Mouse (Mus musculus): ENCODE results near the gene 4933402J07Rik. TPM values are rescaled to one million over a fixed set of nuclear protein-coding genes. Genes with fewer than 3 reads are reported as not detected.

4933402J07Rik gene
- polyA plus RNA-seq, 1 experiment: not detected

DNA sequence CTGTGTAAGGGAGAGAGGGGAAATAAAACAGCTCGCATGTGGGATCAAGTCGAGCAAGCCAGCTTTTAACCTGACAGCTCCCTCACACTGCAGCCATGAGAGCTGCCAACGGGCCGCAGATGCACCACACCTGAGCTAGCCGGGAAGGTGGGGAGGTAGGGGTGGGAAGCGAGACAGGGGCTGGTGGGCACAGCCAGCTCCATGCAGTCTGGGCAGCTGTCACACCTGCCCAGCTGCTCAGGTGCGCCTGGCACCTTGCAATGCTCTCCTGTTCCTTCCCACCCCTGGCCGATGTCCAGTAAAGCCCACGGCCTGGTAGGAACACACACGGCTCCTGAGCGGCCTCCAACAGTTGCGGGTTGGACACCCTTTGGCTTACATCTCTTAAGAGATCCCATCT, 57.5 kb downstream of the 4933402J07Rik start:
- Histone ChIP-seq H3K79me2 (ENCODE audit: control insufficient read depth, insufficient read depth) (no peaks in the 10 kb centered on the region), H3K4me3 (no peak overlapping the region), H3K4me2 (ENCODE audit: low read depth) (no peak overlapping the region), H3ac (ENCODE audit: control insufficient read depth, insufficient read length) (no peak overlapping the region), H3K27me3 (ENCODE audit: control insufficient read depth, insufficient read depth, insufficient read length) (peaks cover 17% of the 10 kb centered on the region), H3K36me3 (ENCODE audit: control insufficient read depth, insufficient read depth) (no peaks in the 10 kb centered on the region)
- TF ChIP-seq TCF3 (IDR thresholded peaks at IDR 0.05; ENCODE audit: insufficient read length, low read depth): no peak
- TF ChIP-seq USF1 (IDR thresholded peaks at IDR 0.05; ENCODE audit: low read depth): no peak
- no peak for TF ChIP-seq CEBPB (IDR thresholded peaks at IDR 0.05; ENCODE audit: insufficient read depth, poor library complexity, severe bottlenecking)
- no peak for TF ChIP-seq MYOD1 (IDR thresholded peaks at IDR 0.05; ENCODE audit: control insufficient read depth in 1 of 3, insufficient read length in 2 of 3, low read depth in 2 of 3)
- no peak for TF ChIP-seq MAX (IDR thresholded peaks at IDR 0.05; ENCODE audit: low read depth)
- no peak for TF ChIP-seq POLR2AphosphoS2 (IDR thresholded peaks at IDR 0.05; ENCODE audit: insufficient read length, low read depth)
- TF ChIP-seq MYOG (IDR thresholded peaks at IDR 0.05; ENCODE audit: control insufficient read depth in 1 of 3, insufficient read depth in 1 of 3, insufficient read length in 2 of 3, low read depth in 2 of 3): no peak
- no peak for TF ChIP-seq E2F4 (IDR thresholded peaks at IDR 0.05; ENCODE audit: insufficient read depth)
- TF ChIP-seq TCF12 (IDR thresholded peaks at IDR 0.05; ENCODE audit: insufficient read depth, poor library complexity, severe bottlenecking): no peak
- TF ChIP-seq SRF (IDR thresholded peaks at IDR 0.05; ENCODE audit: control insufficient read depth, insufficient read length, low read depth): no peak
- TF ChIP-seq POLR2A (IDR thresholded peaks at IDR 0.05; ENCODE audit: insufficient read length, low read depth): no peak
- TF ChIP-seq REST (IDR thresholded peaks at IDR 0.05; ENCODE audit: insufficient read depth, insufficient read length): no peak

DNA sequence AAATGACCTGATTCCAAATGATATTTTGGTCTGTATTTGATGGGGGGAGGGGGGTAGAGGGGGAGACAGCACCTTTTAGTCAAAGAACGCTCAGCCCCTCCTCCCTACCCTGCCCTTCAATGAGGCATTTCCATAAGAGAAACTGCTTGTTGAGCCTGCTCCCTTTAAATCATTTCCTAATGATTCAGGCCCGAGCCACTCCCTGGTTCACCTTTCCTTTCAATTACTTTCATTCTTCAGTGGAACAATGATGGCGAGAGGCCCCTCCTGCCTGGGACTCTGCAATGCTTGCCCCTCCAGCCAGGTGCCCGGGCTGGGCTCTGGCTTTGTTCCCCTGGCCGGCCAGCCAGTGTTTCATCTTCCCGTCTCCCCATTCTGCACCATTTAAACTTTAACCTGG, 66.0 kb downstream of the 4933402J07Rik start:
- no peak for TF ChIP-seq USF1 (IDR thresholded peaks at IDR 0.05; ENCODE audit: low read depth)
- no peak for TF ChIP-seq POLR2AphosphoS2 (IDR thresholded peaks at IDR 0.05; ENCODE audit: insufficient read length, low read depth)
- no peak for TF ChIP-seq REST (IDR thresholded peaks at IDR 0.05; ENCODE audit: insufficient read depth, insufficient read length)
- no peak for TF ChIP-seq E2F4 (IDR thresholded peaks at IDR 0.05; ENCODE audit: insufficient read depth)
- no peak for TF ChIP-seq MYOD1 (IDR thresholded peaks at IDR 0.05; ENCODE audit: control insufficient read depth in 1 of 3, insufficient read length in 2 of 3, low read depth in 2 of 3)
- Histone ChIP-seq H3K4me3 (no peak overlapping the region), H3K79me2 (ENCODE audit: control insufficient read depth, insufficient read depth) (no peaks in the 10 kb centered on the region), H3K27me3 (ENCODE audit: control insufficient read depth, insufficient read depth, insufficient read length) (peaks cover 9% of the 10 kb centered on the region), H3K36me3 (ENCODE audit: control insufficient read depth, insufficient read depth) (no peaks in the 10 kb centered on the region), H3ac (ENCODE audit: control insufficient read depth, insufficient read length) (no peak overlapping the region), H3K4me2 (ENCODE audit: low read depth) (no peak overlapping the region)

DNA sequence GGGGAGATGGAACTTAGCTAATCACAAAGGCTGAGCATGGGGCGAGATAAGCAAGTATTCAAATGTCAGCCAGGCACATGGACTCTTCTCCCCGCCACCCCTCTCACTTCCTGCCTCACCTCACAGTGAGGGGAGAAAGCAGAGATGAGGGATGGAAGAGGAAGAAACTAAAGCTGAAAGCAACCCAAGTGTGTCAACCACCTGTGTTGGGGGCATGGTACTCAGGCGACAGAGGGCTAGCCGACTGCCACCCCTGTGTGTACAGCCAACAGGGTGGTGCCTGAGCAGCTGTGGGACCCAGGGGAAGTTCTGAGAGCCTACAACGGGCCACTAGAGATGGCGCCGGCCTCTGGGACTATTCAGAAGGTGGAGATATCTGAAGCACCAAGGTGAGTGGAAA, 68.1 kb downstream of the 4933402J07Rik start:
- H3K4me2 ChIP-seq (ENCODE audit: low read depth): no peak overlapping the region
- no peaks in the 10 kb centered on the region for H3K36me3 ChIP-seq (ENCODE audit: control insufficient read depth, insufficient read depth)
- H3K27me3 ChIP-seq (ENCODE audit: control insufficient read depth, insufficient read depth, insufficient read length): peaks cover 13% of the 10 kb centered on the region
- H3K4me3 ChIP-seq: no peak overlapping the region
- TF ChIP-seq CEBPB (IDR thresholded peaks at IDR 0.05; ENCODE audit: insufficient read depth, poor library complexity, severe bottlenecking): no peak
- TF ChIP-seq REST (IDR thresholded peaks at IDR 0.05; ENCODE audit: insufficient read depth, insufficient read length): no peak
- no peak for TF ChIP-seq POLR2A (IDR thresholded peaks at IDR 0.05; ENCODE audit: insufficient read length, low read depth)
- TF ChIP-seq USF1 (IDR thresholded peaks at IDR 0.05; ENCODE audit: low read depth): no peak
- TF ChIP-seq MAX (IDR thresholded peaks at IDR 0.05; ENCODE audit: low read depth): no peak
- TF ChIP-seq MYOD1 (IDR thresholded peaks at IDR 0.05; ENCODE audit: control insufficient read depth in 1 of 3, insufficient read length in 2 of 3, low read depth in 2 of 3): no peak
- TF ChIP-seq TCF3 (IDR thresholded peaks at IDR 0.05; ENCODE audit: insufficient read length, low read depth): no peak
- no peaks in the 10 kb centered on the region for H3K79me2 ChIP-seq (ENCODE audit: control insufficient read depth, insufficient read depth)
- no peak overlapping the region for H3ac ChIP-seq (ENCODE audit: control insufficient read depth, insufficient read length)

DNA sequence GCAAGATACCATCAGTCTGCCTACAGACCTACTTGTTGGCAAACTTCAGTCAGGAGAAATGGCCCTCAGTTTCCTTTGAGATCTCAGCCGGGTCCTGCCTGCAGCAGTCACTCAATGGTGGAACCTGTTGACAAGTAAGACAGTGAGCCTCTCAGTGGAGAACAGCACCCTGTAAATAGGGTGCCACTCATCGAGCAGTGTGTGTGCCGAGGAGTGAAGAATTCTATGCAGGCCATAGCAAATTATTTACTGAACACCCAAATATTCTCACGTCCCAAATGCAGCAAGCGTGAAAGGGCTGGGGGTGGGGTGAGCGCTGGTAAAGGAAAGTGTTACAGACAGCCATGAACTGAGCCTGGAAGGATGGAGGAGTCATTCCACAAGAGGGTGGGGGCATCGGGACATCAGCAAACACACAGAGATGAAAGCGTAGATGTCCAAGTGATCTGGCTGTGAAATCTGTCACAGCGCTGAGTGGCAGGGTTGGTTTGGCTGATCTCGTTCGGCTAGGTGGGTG, 72.6 kb downstream of the 4933402J07Rik start:
- Histone ChIP-seq H3K4me3 (no peak overlapping the region), H3K4me2 (ENCODE audit: low read depth) (no peak overlapping the region), H3K79me2 (ENCODE audit: control insufficient read depth, insufficient read depth) (no peaks in the 10 kb centered on the region), H3K36me3 (ENCODE audit: control insufficient read depth, insufficient read depth) (no peaks in the 10 kb centered on the region), H3ac (ENCODE audit: control insufficient read depth, insufficient read length) (no peak overlapping the region), H3K27me3 (ENCODE audit: control insufficient read depth, insufficient read depth, insufficient read length) (peaks cover 30% of the 10 kb centered on the region)
- no peak for TF ChIP-seq TCF12 (IDR thresholded peaks at IDR 0.05; ENCODE audit: insufficient read depth, poor library complexity, severe bottlenecking)
- no peak for TF ChIP-seq USF1 (IDR thresholded peaks at IDR 0.05; ENCODE audit: low read depth)
- TF ChIP-seq E2F4 (IDR thresholded peaks at IDR 0.05; ENCODE audit: insufficient read depth): no peak
- no peak for TF ChIP-seq CEBPB (IDR thresholded peaks at IDR 0.05; ENCODE audit: insufficient read depth, poor library complexity, severe bottlenecking)
- TF ChIP-seq MAX (IDR thresholded peaks at IDR 0.05; ENCODE audit: low read depth): no peak
- no peak for TF ChIP-seq SRF (IDR thresholded peaks at IDR 0.05; ENCODE audit: control insufficient read depth, insufficient read length, low read depth)
- TF ChIP-seq REST (IDR thresholded peaks at IDR 0.05; ENCODE audit: insufficient read depth, insufficient read length): no peak
- TF ChIP-seq POLR2AphosphoS2 (IDR thresholded peaks at IDR 0.05; ENCODE audit: insufficient read length, low read depth): no peak
- TF ChIP-seq TCF3 (IDR thresholded peaks at IDR 0.05; ENCODE audit: insufficient read length, low read depth): no peak
- TF ChIP-seq POLR2A (IDR thresholded peaks at IDR 0.05; ENCODE audit: insufficient read length, low read depth): no peak
- TF ChIP-seq MYOD1 (IDR thresholded peaks at IDR 0.05; ENCODE audit: control insufficient read depth in 1 of 3, insufficient read length in 2 of 3, low read depth in 2 of 3): no peak
- no peak for TF ChIP-seq MYOG (IDR thresholded peaks at IDR 0.05; ENCODE audit: control insufficient read depth in 1 of 3, insufficient read depth in 1 of 3, insufficient read length in 2 of 3, low read depth in 2 of 3)

Other genes starting within 250 kb of the 4933402J07Rik start
- 0.01 TPM for gene Cbln1, start 91.2 kb upstream of the 4933402J07Rik start, polyA plus RNA-seq (2012; fragmentation: generic; extraction: Trizol)